Mouse (Mus musculus) lung, embryonic 14.5 days (tissue): ENCODE data around the gene Ddah2. TPM values are rescaled to one million over a fixed set of nuclear protein-coding genes. Genes with fewer than 3 reads are reported as not detected.
A peak's percentile ranks its signal among the peaks of the same experiment; 100 is the strongest.

Experiments
- ATAC-seq: fragments of 200-750 bp; cut with Nextera tagmentation; 2 replicates; pipeline ENCODE4 v1.8.0; 2017; ENCODE audit warnings: mild to moderate bottlenecking, moderate TSS enrichment, moderate library complexity; ENCODE audit not compliant: insufficient read depth
- DNase-seq: peaks from one replicate; pipeline ENCODE4 v3.0.0-alpha.2; 2015
- H3K27ac ChIP-seq: fragments of 300-500 bp; sonication (generic); 2 replicates; pipeline ENCODE4 v1.5.1; 2014; ENCODE audit warnings: low read depth, mild to moderate bottlenecking, moderate library complexity
- H3K27me3 ChIP-seq: fragments of 300-500 bp; sonication (generic); 2 replicates; pipeline ENCODE4 v1.6.1; 2014; ENCODE audit warnings: low read length, control low read depth; ENCODE audit not compliant: insufficient read depth
- H3K36me3 ChIP-seq: fragments of 300-500 bp; sonication (generic); 2 replicates; pipeline ENCODE4 v1.6.1; 2014; ENCODE audit warnings: control low read depth; ENCODE audit not compliant: insufficient read depth
- H3K4me1 ChIP-seq: fragments of 300-500 bp; sonication (generic); 2 replicates; pipeline ENCODE4 v1.6.1; 2014; ENCODE audit warnings: antibody characterized with exemption, control low read depth; ENCODE audit not compliant: insufficient read depth
- H3K4me2 ChIP-seq: fragments of 300-500 bp; sonication (generic); 2 replicates; pipeline ENCODE4 v1.6.1; 2014; ENCODE audit warnings: mild to moderate bottlenecking
- H3K4me3 ChIP-seq: fragments of 300-500 bp; sonication (generic); 2 replicates; pipeline ENCODE4 v1.5.1; 2014; ENCODE audit warnings: low read depth, low read length
- H3K9ac ChIP-seq: fragments of 300-500 bp; sonication (generic); 2 replicates; pipeline ENCODE4 v1.6.1; 2014
- H3K9me3 ChIP-seq: fragments of 300-500 bp; sonication (generic); 2 replicates; pipeline ENCODE4 v1.6.1; 2016; ENCODE audit warnings: low read depth, low read length, control low read depth
- CTCF ChIP-seq: IDR thresholded peaks from 2 replicates; pipeline ENCODE4 v1.5.1; 2016; ENCODE audit warnings: antibody characterized with exemption, low read depth
- WGBS: fragments of 180-500 bp; shearing (Covaris S2); extraction: QIAGEN DNeasy Blood & Tissue Kit; methylation state at CpG from one replicate; pipeline ENCODE4 v1.1.7; 2014; 5-methylcytosine and 5-hydroxymethylcytosine counted together
- polyA plus RNA-seq: library from polyadenylated mRNA; unstranded; fragments of >200 nt; fragmentation: Nextera tagmentation; extraction: Ambion mirVana; gene quantifications from 2 replicates; pipeline ENCODE4 v1.2.1, GENCODE M21; 2014

The Ddah2 gene
- polyA plus RNA-seq, 1 experiment from 2014 or later: 338 TPM

DNA sequence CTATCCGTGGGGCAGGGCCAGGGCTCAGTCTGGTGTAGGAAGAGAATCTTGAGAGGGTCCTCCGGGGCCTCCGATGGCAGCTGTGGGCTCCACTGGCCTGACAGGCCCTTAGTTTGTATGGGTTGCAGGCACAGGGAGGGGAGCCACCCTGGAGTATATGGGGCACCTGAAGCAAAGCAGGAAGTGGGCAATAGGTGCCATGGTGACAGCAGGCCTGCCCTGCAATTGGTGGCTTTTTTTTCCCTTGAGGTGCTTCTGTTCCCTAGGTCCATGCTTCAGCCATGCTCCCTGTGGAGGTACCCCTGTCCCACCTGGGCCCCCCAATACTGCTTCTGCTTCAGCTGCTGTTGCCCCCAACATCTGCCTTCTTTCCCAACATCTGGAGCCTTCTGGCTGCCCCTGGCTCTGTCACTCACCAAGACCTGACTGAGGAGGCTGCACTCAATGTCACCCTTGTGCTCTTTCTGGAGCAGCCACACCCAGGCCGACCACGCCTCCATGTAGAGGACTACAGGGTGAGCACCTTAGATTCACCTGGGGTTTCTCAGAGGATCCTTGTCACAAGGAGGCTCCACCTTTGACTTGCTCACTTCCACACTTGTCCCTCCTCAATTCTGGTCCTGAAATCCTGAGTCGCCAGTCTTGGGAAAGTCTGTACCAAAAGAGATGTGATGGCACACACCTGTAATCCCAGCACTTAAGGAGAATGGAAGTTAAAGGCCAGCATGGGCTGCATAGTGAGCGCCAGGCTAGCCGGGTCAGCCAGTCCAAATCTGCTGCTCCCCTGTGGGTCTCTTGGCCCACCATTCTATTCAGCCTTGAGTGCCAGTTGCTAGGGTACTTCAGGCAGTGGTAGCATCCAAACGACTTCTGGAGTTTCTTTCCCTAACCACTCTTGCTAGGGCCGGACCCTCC lies 41.8 kb upstream of the Ddah2 start:
- no peaks in the 10 kb centered on the region for H3K9me3 ChIP-seq
- no peak for TF ChIP-seq CTCF
- DNase-seq: no peak
- no peaks in the 10 kb centered on the region for H3K27me3 ChIP-seq
- no peak overlapping the region for H3K4me2 ChIP-seq
- WGBS: 72% methylated on average over 10 of the region's 10 CpGs
- peaks cover 55% of the 10 kb centered on the region for H3K36me3 ChIP-seq
- H3K27ac ChIP-seq: no peak overlapping the region
- no peak overlapping the region for H3K4me3 ChIP-seq
- no peaks in the 10 kb centered on the region for H3K4me1 ChIP-seq
- ATAC-seq: no peak
- H3K9ac ChIP-seq: no peak overlapping the region

DNA sequence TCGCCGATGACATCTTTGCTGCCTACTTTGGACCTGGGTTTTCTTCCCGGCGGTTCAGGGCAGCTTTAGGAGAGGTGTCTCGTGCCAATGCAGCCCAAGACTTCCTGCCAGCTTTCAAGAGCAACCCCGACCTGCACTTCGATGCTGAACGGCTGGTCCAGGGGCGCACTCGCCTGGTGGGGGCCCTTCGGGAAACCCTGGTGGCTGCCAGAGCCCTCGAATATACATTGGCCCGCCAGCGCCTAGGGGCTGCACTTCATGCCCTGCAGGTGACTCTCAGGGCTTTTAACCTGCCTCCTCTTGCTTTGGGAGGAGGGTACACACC lies 41.2 kb upstream of the Ddah2 start:
- Histone ChIP-seq H3K9ac (no peak overlapping the region), H3K27ac (no peak overlapping the region), H3K4me3 (no peak overlapping the region), H3K36me3 (peaks cover 49% of the 10 kb centered on the region), H3K4me2 (no peak overlapping the region), H3K27me3 (no peaks in the 10 kb centered on the region), H3K4me1 (no peaks in the 10 kb centered on the region), H3K9me3 (no peaks in the 10 kb centered on the region)
- no peak for TF ChIP-seq CTCF
- 66% methylated on average over 14 of the region's 14 CpGs for WGBS
- DNase-seq: no peak
- no peak for ATAC-seq

DNA sequence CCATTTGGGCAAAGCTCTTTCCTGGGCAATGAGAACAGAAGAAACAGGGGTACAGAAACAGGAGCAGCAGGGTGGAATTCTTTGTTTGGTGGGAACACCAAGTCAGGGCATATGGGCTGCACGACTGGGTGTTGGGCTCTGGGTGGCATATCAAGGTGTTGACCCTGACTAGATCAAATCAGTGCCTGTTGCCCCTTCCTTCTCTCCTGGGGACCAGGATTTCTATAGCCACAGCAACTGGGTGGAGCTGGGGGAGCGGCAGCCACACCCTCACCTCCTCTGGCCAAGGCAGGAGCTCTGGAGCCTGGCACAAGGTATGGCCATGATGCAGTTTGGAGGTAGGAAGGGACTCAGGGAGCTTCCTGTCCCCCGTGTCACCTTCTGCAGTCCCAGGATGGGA lies 40.7 kb upstream of the Ddah2 start:
- H3K27me3 ChIP-seq: no peaks in the 10 kb centered on the region
- no peak for DNase-seq
- H3K4me2 ChIP-seq: no peak overlapping the region
- no peak for ATAC-seq
- no peaks in the 10 kb centered on the region for H3K4me1 ChIP-seq
- no peak overlapping the region for H3K4me3 ChIP-seq
- no peak overlapping the region for H3K27ac ChIP-seq
- peaks cover 44% of the 10 kb centered on the region for H3K36me3 ChIP-seq
- H3K9me3 ChIP-seq: no peaks in the 10 kb centered on the region
- H3K9ac ChIP-seq: no peak overlapping the region
- no peak for TF ChIP-seq CTCF
- WGBS: 70% methylated on average over 3 of the region's 3 CpGs

DNA sequence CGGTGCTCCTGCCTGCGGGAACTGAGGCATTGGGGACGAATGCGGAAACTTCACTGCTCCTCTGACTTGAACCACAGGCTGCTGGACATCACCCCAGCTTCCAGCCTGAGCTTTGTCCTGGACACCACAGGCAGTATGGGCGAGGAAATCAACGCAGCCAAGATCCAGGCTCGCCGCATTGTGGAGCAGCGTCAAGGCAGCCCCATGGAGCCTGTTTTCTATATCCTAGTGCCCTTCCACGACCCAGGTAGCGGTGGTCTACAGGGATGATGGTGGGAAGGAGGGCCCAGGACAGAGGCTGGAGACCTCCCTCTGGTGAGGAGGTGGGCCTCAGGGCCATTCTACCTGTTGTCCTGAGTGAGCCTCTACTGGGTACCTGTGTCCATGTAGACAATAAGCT lies 38.9 kb upstream of the Ddah2 start:
- no peaks in the 10 kb centered on the region for H3K27me3 ChIP-seq
- WGBS: 68% methylated on average over 11 of the region's 11 CpGs
- no peak overlapping the region for H3K4me3 ChIP-seq
- ATAC-seq: no peak
- H3K36me3 ChIP-seq: peaks cover 26% of the 10 kb centered on the region
- no peak for TF ChIP-seq CTCF
- H3K9ac ChIP-seq: no peak overlapping the region
- H3K4me2 ChIP-seq: no peak overlapping the region
- no peaks in the 10 kb centered on the region for H3K9me3 ChIP-seq
- no peak overlapping the region for H3K27ac ChIP-seq
- H3K4me1 ChIP-seq: no peaks in the 10 kb centered on the region
- no peak for DNase-seq

DNA sequence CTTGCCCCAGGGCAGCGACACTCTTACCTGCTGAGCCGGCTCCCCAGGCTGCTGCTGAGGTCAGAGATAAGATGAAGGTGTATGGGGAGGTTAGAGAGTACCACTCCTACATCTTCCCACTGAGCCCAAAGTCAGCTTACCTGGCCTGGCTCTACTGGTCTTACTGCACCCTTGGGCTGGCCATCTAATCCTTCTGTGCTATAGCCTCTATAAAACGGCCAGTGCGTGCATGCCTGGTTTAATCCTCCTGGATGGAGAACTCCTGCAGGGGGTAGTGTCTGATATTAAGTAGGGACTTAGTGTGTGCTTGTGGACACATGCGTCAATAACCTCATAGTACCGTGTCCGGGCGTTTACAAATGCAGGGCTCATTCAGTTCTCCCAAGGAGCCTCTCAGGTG lies 38.3 kb upstream of the Ddah2 start:
- Histone ChIP-seq H3K4me1 (no peaks in the 10 kb centered on the region), H3K27me3 (no peaks in the 10 kb centered on the region), H3K9me3 (no peaks in the 10 kb centered on the region), H3K4me2 (no peak overlapping the region), H3K36me3 (peaks cover 20% of the 10 kb centered on the region), H3K4me3 (no peak overlapping the region), H3K9ac (no peak overlapping the region), H3K27ac (no peak overlapping the region)
- ATAC-seq (no peak), DNase-seq (no peak)
- no peak for TF ChIP-seq CTCF
- WGBS: 85% methylated on average over 8 of the region's 8 CpGs

DNA sequence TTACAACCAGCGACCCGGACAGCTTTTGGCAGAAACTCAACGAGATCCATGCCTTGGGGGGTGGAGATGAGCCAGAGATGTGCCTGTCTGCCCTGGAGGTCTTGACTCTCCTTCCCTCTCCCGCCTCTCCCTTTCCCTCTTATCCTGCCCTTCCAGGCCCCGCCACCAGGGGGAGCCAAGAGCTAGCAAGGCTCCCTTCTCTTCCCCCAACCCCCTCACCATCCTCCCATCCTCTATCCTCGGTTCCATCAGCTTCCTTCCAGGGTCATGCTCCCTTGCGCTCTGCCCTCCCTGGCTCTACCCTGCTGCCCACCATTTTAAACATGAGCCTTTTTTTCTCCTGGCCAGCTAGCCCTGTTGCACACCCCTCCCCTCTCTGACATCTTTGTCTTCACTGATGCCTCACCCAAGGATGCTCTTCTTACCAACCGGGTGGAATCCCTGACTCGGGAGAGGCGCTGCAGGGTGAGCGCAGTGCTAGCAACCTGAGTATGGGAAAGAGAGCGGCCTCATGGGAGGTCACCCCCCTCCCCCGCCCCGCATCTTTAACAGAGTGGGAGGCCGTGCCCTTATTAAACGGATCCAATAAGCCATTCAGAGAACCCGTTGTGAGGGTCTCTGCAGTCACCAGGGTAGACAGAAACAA lies 37.5 kb upstream of the Ddah2 start:
- DNase-seq (peak; percentile 90), ATAC-seq (peak; percentile 57)
- WGBS: 8% methylated on average over 17 of the region's 17 CpGs
- TF ChIP-seq CTCF: peak; percentile 100
- H3K27me3 ChIP-seq: no peaks in the 10 kb centered on the region
- H3K4me2 ChIP-seq: peak overlapping the region; percentile 33
- H3K36me3 ChIP-seq: peaks cover 13% of the 10 kb centered on the region
- no peak overlapping the region for H3K27ac ChIP-seq
- H3K9ac ChIP-seq: no peak overlapping the region
- no peak overlapping the region for H3K4me3 ChIP-seq
- no peaks in the 10 kb centered on the region for H3K9me3 ChIP-seq
- peaks cover 4% of the 10 kb centered on the region; the same call in 1 of the 2 replicates for H3K4me1 ChIP-seq

DNA sequence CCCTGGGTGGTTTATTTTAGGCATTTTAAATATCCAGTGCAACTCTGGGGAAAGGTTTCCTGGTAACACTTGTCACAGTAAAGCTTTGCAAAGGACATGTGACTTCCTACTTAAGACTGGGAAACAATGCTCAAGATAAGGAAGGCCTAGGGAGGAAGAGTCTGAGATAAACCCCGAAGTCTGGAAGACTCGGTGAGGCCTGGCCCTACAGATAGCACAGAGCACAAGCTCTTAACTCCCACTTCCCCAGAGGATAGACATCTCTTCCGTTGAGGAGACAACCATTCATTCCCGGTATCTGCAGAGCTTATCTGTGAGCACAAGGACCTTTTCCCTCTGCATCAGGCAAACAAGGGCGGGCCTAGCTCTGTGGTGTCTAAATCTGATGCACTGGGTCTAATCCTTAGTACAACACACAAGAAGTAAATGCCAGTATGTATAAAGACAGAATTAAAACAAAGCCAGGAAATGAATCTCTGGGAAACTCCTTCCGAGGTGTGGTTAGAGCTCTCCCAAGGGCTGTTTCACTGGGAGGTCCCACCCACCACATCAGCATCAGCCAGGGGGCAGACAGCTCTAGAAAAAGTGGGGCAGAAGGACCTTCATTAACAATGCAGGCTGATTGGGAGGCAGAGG lies 36.9 kb upstream of the Ddah2 start:
- ATAC-seq (peak; percentile 23; the same call in 1 of the 2 replicates), DNase-seq (peak; percentile 26)
- 30% methylated on average over 6 of the region's 6 CpGs for WGBS
- Histone ChIP-seq H3K27me3 (no peaks in the 10 kb centered on the region), H3K4me3 (no peak overlapping the region), H3K27ac (no peak overlapping the region), H3K4me1 (peaks cover 4% of the 10 kb centered on the region; the same call in 1 of the 2 replicates), H3K9me3 (no peaks in the 10 kb centered on the region), H3K4me2 (no peak overlapping the region), H3K36me3 (peaks cover 8% of the 10 kb centered on the region; the same call in 1 of the 2 replicates), H3K9ac (no peak overlapping the region)
- TF ChIP-seq CTCF: no peak
